Mouse (Mus musculus): ENCODE data around the gene Gpa33. TPM values are rescaled to one million over a fixed set of nuclear protein-coding genes. Genes with fewer than 3 reads are reported as not detected.
A peak's percentile ranks its signal among the peaks of the same experiment; 100 is the strongest.
"Not testable (repeated sequence)": the region's sequence is repeated elsewhere in the genome, so short reads cannot be mapped to it uniquely, and the experiment has no call there.

Gpa33 gene
- total RNA-seq, 2 experiments from 2014 or later, result not detected

DNA sequence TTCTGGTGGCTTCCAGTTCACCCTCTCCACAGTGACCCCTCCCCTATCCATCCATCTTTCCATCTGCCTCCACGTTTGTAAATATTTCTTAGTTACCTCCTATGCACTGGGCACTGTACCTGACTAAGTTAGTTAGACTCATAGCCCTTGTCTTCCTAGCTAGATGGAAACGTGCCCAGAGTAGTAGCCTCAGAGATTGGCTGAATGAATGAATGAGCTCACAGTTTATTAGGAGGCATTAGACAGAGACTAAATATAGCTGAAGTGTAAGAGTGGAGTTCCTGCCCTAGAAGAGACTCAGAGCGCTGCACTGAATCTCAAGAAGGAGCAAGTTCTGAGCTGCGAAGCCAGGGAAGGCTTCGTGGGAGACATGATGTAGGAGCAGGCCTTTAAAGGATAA is 1.5 kb upstream of the Gpa33 start:
- intact Hi-C loops (cut with DNase I), result no loop called here
- DNase-seq (ENCODE audit: low spot score in 2 of 2), result no peak

DNA sequence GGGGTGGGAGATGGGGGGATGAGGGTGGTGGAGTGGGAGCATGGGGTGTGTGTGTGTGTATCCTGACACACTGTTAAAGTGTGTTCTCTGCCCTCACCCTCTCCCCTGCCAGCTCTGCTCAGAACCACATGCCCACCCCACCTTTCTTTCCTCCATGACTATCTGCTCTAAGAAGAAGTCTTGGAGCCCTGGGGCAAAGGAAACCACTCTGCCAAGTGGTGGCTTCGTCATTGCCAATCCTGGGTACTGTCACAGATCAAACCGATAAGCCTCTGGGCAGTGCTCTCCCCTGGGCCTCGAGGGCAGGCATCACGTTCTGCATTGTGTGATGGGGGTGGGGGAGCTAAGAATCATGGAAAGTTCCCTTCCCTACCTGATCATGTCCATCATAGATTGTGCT is 2.3 kb downstream of the Gpa33 start:
- intact Hi-C loops (cut with DNase I), result no loop called here
- DNase-seq (ENCODE audit: low spot score in 2 of 2), result no peak

DNA sequence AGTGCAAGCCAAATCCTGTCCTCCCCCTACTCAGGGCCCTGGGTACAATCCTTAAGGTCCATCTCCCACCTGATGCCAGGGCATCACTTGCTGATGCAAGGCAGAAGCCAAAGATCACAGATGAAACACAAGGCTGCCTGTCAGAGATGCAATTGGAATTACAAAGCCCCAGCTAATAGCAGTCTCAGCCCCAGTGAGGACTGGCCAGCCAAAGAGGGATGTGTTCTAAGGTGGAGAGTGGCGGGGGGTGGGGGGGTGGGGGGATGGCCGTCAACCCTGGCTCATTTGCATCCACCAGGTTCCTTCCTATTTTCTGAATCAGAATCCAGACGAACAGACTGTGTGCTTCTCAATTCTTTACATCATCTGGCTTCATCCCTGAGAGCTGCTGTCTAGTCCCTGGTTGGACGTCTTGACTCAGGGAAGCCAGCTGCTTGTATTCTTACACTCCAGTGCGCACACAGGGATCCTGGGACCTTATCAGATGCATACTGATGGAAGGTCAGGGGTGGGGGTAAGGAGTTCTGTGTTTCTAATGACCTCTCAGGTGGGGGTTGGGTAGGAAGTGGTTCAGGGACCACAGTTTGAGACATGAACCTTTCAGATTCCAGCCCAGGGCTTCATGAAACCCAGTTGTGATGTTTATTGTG is 5.2 kb downstream of the Gpa33 start:
- intact Hi-C loops (cut with DNase I), result no loop called here
- no peak for DNase-seq (ENCODE audit: low spot score in 2 of 2)

DNA sequence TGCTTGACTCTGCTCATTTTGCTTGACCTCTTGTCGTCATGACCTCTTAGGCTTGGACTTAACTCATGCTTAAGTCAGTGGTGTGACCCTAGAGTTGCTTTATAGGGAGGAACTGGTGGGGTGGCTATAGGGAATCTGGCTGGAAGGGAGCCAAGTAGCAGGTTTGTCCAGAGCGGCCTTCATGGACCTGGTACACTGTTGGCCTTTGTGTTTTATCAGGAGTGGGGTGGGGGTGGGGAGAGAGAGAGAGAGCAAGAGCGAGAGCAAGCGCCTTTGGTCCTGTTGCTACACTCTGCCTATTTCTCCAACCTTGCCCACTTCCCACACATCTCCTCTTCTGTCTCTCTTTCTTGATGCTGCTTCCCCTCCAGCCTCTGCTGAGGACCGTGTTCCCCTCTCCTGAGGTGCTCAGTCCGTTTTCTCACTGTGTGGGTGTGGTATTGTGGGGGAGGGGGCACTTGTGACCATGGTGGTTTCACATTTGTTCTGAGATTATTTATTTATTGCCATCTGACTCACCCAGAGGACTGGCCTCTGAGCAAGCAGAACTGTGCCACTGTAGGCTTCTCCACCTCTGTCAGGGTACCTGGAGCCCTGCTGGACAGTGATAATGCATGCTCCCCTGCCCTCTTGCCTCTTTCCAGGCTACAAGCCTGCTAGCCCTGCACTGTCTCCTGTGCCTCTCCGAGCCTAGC is 7.4 kb downstream of the Gpa33 start:
- intact Hi-C loops (cut with DNase I), result no loop called here
- no peak for DNase-seq (ENCODE audit: low spot score in 2 of 2)

DNA sequence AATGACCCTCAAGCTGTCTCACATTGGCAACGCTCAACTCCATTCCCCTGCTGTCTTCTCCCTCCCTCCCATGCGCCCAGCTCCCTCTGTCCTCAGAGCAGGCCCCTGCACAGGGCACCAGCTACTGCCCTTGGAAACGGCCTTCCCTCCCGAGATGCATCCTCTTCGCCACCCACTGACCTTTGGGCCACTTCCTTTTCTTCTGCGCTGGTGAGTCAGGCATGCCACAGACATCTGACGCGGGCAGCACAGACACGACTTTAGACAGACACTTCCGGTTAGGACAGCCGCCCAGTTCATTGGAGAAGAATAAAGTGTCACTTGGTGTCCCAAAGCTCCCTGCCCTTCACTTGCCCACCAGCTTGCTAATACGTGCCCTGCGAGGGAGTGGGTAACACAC is 8.1 kb downstream of the Gpa33 start:
- peak in 1 of 2 experiments; percentile 10 for DNase-seq (ENCODE audit: low spot score in 2 of 2)
- intact Hi-C loops (cut with DNase I), result no loop called here

DNA sequence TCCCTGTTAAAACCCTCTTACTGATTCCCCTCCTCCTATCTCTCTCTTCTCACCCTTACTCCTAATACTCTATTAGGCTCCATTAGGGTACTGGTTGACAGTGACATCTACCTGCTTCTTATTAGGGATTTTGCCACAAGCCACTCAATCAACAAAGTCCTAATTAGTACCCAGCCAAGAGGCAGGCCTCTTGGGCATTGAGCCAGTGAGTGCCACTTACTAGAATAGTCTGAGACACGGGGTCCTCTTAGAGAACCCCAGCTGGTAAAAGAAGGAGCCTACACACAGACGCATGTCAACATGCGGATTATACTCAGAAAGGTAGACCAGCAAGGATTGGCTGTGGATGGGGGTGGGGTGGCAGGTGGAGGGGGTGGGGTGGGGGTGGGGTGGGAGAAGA is 9.1 kb downstream of the Gpa33 start:
- DNase-seq (ENCODE audit: low spot score in 2 of 2), result no peak
- intact Hi-C loops (cut with DNase I), result no loop called here

DNA sequence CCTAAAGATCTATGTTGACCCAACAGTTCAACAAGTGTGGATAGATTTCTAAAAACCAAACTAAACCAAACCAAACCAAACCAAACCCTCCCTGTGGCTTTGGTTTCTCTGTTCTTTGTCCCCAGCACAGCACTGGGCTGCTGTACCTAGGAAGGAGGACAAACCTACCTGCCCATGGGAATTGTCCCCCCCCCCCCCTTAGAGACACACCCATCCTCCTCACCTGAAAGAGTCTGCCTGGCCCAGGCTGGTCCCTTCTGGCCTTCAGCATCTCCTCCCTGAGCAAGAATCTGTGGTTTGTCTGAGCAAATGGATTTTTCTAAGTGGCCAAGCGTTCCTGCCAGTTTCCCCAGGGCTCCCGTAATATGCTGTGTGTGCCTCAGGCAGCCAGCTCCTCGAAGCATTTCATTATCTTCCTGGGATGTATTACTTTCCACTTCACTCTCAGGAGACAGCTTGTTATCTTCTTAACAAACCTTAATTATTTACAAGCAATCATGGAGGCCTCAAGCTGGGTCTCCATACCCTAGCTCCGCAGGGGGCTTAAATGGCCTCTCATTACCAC is 9.7 kb downstream of the Gpa33 start:
- intact Hi-C loops (cut with DNase I), result no loop called here
- DNase-seq (ENCODE audit: low spot score in 2 of 2), result no peak

DNA sequence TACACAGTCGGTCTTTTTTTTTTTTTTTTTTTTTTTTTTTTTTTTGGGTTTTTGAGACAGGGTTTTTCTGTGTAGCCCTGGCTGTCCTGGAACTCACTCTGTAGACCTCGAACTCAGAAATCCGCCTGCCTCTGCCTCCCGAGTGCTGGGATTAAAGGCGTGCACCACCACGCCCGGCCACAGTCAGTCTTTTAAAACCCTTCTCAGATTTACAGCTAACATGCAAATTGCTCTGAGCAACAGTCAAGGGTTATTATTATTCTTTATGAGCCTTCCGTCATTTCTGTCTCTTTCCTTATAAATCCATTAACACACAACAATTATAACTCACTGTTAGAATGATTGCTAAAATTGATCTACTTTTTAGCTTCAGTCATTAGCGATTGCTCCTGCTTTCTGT is 11.8 kb downstream of the Gpa33 start:
- intact Hi-C loops (cut with DNase I), result not testable (repeated sequence)

DNA sequence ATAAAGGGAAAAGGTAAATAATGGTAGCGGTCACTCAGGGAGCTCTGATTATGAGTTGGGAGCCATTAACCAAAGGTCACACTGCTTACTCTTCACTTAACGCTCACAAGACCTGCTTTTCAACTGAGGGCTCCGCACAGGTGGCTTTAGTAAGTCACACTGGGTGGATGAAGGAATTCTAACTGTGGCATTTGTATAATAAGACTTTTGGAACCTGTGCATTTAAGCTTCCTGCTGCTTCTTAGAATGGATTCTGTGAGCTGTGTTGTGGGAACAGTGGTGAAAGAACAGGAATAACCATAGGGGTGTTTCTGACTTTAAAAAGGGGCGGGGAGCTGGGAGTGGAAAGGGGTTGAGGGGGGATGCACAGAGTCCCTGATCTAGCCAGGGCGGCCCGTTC is 12.3 kb downstream of the Gpa33 start:
- intact Hi-C loops (cut with DNase I), result no loop called here
- no peak for DNase-seq (ENCODE audit: low spot score in 2 of 2)

More for the DNA sequence above, 11.8 kb downstream of the Gpa33 start:
- not testable (repeated sequence) for DNase-seq (ENCODE audit: low spot score in 2 of 2)

DNA sequence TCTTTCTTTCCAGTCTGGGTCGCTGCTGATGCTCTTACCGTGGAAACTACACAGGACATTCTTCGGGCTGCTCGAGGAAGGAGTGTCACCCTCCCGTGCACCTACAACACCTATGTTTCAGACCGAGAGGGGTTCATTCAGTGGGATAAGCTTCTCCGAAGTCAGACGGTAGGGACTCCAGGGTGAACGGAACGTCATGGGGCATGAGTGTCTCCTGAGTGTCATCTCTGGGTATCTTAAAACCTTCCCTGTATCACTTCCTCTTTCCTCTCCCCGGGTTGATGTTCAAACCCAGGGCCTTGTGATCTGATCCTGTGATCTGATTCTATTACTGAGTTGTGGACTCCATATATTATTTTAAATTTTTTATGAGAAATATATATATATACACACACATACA is 16.6 kb downstream of the Gpa33 start:
- intact Hi-C loops (cut with DNase I), result no loop called here
- no peak for DNase-seq (ENCODE audit: low spot score in 2 of 2)

DNA sequence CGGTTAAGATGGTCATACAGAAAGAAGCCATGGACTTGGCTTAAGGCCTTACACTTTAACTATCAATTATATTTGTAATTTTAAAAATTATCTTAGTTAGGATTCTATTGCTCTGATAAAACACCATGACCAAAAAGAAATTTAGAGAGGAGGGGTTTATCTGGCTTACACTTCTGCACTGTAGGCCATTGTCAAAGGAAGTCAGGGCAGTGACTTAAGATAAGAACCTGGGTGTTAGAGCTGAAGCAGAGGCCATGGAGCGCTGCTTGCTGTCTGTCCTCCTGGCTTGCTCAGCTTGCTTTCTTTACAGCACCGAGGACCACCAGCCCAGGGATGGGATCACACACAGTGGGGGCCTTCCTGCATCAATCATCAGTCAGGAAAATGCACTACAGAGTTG is 17.6 kb downstream of the Gpa33 start:
- intact Hi-C loops (cut with DNase I), result no loop called here
- no peak for DNase-seq (ENCODE audit: low spot score in 2 of 2)

DNA sequence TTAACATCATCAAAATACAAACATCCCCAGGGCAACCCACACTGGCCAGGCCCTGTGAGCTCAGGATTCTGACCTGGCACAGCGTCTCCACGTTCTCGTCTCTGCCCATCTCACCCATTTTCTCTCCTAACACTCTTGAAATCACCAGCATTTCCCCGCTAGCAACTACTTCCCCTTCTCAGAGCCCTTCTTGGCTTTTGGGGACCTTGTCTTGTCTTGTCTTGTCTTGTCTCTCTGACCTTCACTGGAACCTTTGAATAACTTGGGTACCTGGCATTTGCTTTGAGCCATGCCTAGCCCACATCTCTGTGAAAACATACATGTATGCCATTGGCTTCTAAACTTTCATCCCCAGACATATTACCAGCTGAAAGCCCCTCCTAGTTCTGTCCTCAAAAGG is 19.4 kb downstream of the Gpa33 start:
- intact Hi-C loops (cut with DNase I), result no loop called here
- DNase-seq (ENCODE audit: low spot score in 2 of 2), result no peak

DNA sequence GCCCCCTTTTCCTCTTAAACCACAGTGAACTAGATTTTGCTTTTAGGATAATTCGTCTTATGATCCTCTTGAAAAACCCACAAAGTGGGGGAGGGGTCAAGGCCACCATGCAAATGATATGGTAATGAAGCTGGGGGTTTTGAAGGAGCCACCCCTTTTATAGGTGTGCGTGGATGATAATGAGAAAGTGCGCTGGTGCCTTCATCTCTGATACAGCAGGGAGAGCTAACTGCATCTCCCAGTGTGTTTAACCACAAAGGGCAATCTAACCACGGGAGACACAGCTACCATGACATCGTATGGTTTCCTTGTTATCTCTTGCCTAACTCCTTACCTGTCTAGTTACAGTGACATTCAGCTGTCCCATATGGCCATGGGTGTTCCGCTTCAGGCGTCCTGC is 20.0 kb downstream of the Gpa33 start:
- DNase-seq (ENCODE audit: low spot score in 2 of 2), result no peak
- intact Hi-C loops (cut with DNase I), result loop anchor here (5.0 to 10.0 kb wide), 3 partner anchors 103 to 475 kb away; no protein-coding TSS in a partner anchor

DNA sequence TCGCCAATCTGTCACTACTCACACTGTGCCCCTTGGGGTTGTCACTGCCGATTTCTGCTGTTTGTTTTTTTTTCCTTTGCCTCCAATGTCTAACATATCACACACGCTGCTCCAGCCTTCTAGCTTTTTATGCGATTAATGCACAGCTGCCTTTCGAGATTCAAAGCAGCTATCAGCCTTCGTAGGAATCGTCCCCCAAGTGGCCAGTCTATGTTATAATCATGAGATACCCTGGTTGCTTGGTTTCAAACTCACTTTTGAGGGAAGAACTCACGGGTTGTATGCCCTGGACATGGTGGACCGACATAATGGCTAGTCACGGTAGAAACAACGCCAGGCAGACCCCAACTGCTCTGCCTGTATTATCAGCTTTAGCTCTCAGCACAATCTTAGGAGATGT is 21.3 kb downstream of the Gpa33 start:
- intact Hi-C loops (cut with DNase I), result loop anchor here (1.0 to 10.0 kb wide), 4 partner anchors 104 to 477 kb away; no protein-coding TSS in a partner anchor
- no peak for DNase-seq (ENCODE audit: low spot score in 2 of 2)

DNA sequence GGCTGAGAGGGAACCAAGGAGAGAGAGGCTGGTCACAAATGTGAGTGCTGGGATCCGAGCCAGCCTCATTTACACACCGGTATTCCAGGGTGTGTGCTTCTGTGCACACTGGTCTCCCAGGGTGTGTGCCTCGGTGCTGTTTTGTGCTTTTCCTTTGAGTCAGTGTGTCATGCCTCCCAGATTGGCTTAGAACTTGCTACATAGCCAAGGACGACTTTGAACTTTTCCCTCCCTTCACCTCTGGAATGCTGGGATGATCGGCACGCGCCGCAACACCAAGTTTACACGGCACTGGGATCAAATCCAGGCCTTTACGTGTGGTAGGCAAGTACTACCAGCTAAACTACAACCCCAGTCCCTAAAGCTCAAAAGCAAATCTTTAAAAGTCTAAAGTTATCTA is 22.0 kb downstream of the Gpa33 start:
- no peak for DNase-seq (ENCODE audit: low spot score in 2 of 2)
- intact Hi-C loops (cut with DNase I), result loop anchor here (2.0 to 10.0 kb wide), 4 partner anchors 105 to 477 kb away; no protein-coding TSS in a partner anchor

DNA sequence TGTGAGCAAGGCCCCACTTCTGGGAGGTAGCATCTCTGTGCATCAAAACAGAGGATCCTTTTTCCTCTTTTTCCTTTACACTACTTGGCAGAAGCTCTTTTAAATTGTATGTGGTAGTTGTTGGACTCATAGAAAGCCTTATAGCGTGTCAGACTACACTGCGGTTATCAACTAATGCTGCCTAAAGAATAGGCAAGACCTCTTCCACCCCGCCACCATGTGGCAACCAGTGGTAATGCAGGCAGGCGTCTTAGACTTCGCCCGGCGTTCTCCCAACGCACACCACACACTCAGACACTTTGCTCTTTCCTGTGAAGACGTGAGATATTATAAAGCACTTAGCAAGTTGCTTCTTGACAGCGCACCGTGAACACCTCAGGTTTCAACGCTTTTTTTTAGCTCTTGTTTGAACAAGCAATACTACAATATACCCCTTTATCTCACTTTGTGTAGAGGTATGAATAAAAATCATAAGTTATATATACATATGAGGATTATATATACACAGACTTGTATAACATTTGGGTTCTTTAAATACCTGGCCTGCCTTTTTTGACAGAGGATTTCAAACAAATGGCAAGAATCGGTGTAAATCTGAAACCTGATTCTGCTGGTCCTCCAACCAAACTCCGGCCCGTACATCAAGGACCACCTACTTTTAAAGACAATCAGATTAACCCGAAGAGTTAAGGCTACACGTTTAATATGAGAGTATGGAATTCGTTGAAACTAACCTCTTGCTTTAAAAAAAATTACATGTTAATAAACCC is 23.5 kb downstream of the Gpa33 start:
- DNase-seq (ENCODE audit: low spot score in 2 of 2), result peak; percentile 81 to 84
- intact Hi-C loops (cut with DNase I), result loop anchor here (2.0 to 10.0 kb wide), 4 partner anchors 106 to 479 kb away; no protein-coding TSS in a partner anchor

DNA sequence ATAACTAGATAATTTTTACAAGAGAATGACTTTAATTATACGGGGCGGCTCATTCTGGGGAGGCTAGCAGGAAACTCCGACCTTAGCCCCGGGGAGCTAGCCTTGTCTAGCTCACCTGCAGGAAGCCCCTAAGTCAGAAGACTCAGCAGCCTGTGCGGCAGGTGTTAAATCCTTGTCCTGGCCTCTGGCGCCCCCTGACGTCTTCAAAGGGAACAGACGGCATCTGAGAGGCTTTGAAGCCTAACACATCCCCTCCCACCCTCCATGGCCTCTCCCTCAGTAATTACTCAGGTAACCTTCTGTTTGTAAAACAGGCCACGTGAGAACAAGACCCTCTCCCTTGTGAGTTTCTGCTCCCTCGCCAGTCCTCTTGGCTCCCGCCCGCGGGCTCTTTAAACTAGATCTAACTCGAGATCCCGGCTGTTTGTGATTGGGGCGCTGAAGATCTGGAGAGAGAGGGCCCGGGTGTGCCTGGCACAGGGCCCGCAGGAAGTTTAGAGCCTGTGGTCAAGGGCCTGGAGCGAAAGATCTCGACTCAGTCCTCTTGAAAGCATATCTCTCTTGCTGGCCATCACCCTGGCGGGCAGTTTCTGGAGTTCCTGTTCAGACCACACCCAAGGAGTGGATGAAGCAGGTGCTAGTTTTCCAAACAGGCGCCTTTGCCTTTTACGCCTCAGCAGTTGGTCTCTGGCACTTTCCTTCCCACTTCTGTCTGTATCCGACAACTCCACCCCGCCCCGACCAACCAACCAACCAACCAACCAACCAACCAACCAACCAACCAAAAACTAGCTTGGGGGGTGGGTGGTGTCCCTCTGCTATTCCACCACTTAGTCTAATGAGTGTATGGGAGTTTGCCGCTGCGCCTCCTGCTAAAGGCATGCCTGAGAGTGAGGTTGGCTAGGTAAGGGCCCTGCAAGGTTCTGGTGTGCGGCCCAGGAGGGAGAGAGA is 24.4 kb downstream of the Gpa33 start:
- intact Hi-C loops (cut with DNase I), result loop anchor here (5.0 to 10.0 kb wide), 3 partner anchors 107 to 480 kb away; no protein-coding TSS in a partner anchor
- DNase-seq (ENCODE audit: low spot score in 2 of 2), result peak; percentile 66 to 68

DNA sequence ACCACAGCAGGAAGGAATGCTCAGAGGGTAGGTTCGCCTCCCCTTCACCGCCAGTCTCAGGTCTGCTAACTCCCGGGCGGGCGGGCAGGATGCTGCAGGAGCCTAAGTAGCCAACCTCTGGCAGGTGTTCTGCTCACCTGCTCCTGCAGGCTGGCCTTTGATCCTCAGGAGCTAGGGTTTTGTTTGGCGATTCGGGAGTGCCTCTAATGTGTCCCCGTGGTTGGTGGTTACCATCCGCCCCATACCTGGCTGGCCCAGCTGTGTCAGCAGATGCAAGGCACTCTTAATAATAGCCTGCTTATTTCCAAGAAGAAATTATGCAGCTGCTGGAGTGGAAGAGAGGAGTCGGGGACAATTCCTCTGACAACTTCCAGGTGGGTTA is 25.1 kb downstream of the Gpa33 start:
- intact Hi-C loops (cut with DNase I), result loop anchor here (10.0 kb wide), 1 partner anchor 480 kb away; no protein-coding TSS in a partner anchor
- DNase-seq (ENCODE audit: low spot score in 2 of 2), result no peak

DNA sequence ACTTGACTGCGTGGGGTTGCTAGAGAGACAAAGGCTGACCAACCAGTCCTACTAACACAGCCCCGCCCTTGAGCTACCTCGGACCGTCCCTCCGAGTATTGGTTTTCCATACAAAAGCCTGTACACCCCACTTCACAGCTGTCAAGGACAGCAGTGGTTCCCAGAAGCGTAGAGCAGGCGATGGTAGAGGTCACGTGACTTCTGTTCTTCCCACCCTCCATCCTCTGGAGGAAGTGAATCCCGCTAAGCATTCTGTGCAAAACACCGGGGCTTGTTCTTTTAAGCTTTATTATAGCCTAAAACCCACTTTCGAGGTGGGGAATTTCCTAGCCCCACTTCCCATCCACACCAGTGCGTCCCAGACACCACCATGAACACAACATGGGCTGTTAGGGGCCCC is 27.7 kb downstream of the Gpa33 start:
- intact Hi-C loops (cut with DNase I), result loop anchor here (10.0 kb wide), 1 partner anchor 483 kb away; no protein-coding TSS in a partner anchor
- no peak for DNase-seq (ENCODE audit: low spot score in 2 of 2)

Measured in left cerebral cortex, postnatal 36 days (tissue).